Mouse (Mus musculus) CH12.LX (cell line): Measurements from ENCODE around the gene Triml2. TPM values are rescaled to one million over a fixed set of nuclear protein-coding genes. Genes with fewer than 3 reads are reported as not detected.

ENCODE experiments used
- DNase-seq: peaks from one replicate; pipeline ENCODE4 v3.0.0-alpha.2; 2013; ENCODE audit errors: extremely low read depth
- H3K27ac ChIP-seq: 2 replicates; pipeline ENCODE4 v1.5.1; 2012; ENCODE audit warnings: low read depth, mild to moderate bottlenecking, control low read depth, moderate library complexity; ENCODE audit not compliant: insufficient read depth
- H3K27me3 ChIP-seq: replicated peaks from 2 replicates; pipeline ENCODE3; 2012; ENCODE audit warnings: inconsistent platforms
- H3K36me3 ChIP-seq, 2 experiments: replicated peaks in 1 of 2; 2 replicates each; pipeline versions ENCODE3 to v1.6.1; 2012; ENCODE audit warnings: inconsistent platforms in 1 of 2, low read length in 1 of 2, mild to moderate bottlenecking in 1 of 2, mixed read lengths in 1 of 2, moderate library complexity in 1 of 2; ENCODE audit not compliant: control insufficient read depth in 1 of 2, insufficient read depth in 1 of 2
- H3K4me1 ChIP-seq, 2 experiments: 2 replicates each; pipeline ENCODE4 v1.6.1; 2012; ENCODE audit warnings: inconsistent platforms in 1 of 2, moderate library complexity in 1 of 2; ENCODE audit not compliant: insufficient read depth in 2 of 2, control insufficient read depth in 1 of 2
- H3K4me2 ChIP-seq: 2 replicates; pipeline ENCODE4 v1.6.1; 2012; ENCODE audit warnings: low read depth, mild to moderate bottlenecking, control low read depth; ENCODE audit not compliant: poor library complexity, insufficient read depth, severe bottlenecking
- H3K4me3 ChIP-seq, 3 experiments: fragments of 150-350 bp in 1 of 3; sonication (generic) in 1 of 3; replicated peaks in 1 of 3; 2 replicates each; pipeline versions ENCODE3 to v1.5.1; 2011 to 2012; ENCODE audit warnings: low read depth in 2 of 3, low read length in 2 of 3, mild to moderate bottlenecking in 2 of 3, moderate library complexity in 2 of 3, control low read depth in 1 of 3, improper control_type of control experiment in 1 of 3, inconsistent platforms in 1 of 3, mixed read lengths in 1 of 3; ENCODE audit not compliant: poor library complexity in 1 of 3
- H3K79me2 ChIP-seq: replicated peaks from 2 replicates; pipeline ENCODE4 v1.6.1; 2012; ENCODE audit warnings: mild to moderate bottlenecking, moderate library complexity; ENCODE audit not compliant: control insufficient read depth, poor library complexity, insufficient read depth, severe bottlenecking; ENCODE audit errors: extremely low read depth
- H3K9ac ChIP-seq: 2 replicates; pipeline ENCODE4 v1.6.1; 2012; ENCODE audit warnings: low read depth, mild to moderate bottlenecking, control low read depth, moderate library complexity; ENCODE audit not compliant: insufficient read depth
- H3K9me3 ChIP-seq: replicated peaks from 2 replicates; pipeline ENCODE3; 2012; ENCODE audit warnings: low read length, inconsistent platforms, mixed read lengths
- BHLHE40 ChIP-seq: IDR thresholded peaks from 2 replicates; pipeline ENCODE4 v1.6.1; 2011; ENCODE audit warnings: mild to moderate bottlenecking, low read depth, low read length, improper control_type of control experiment
- CHD1 ChIP-seq: IDR thresholded peaks from 2 replicates; pipeline ENCODE4 v1.6.1; 2012; ENCODE audit warnings: low read depth, low read length, improper control_type of control experiment, inconsistent platforms
- E2F4 ChIP-seq: IDR thresholded peaks from 2 replicates; pipeline ENCODE4 v1.6.1; 2011; ENCODE audit warnings: low read depth, low read length, improper control_type of control experiment; ENCODE audit not compliant: insufficient replicate concordance
- ELF1 ChIP-seq: IDR thresholded peaks from 2 replicates; pipeline ENCODE4 v1.6.1; 2014; ENCODE audit warnings: low read depth, mild to moderate bottlenecking, inconsistent platforms, low read length, improper control_type of control experiment
- GABPA ChIP-seq: IDR thresholded peaks from 2 replicates; pipeline ENCODE4 v1.6.1; 2012; ENCODE audit warnings: low read depth, low read length, improper control_type of control experiment, inconsistent platforms; ENCODE audit not compliant: insufficient replicate concordance
- HCFC1 ChIP-seq: IDR thresholded peaks from 2 replicates; pipeline ENCODE4 v1.6.1; 2012; ENCODE audit warnings: low read depth, mild to moderate bottlenecking, inconsistent platforms, low read length, improper control_type of control experiment
- JUN ChIP-seq: IDR thresholded peaks from 2 replicates; pipeline ENCODE4 v1.6.1; 2011; ENCODE audit warnings: low read depth, mild to moderate bottlenecking, low read length, improper control_type of control experiment, moderate library complexity; ENCODE audit not compliant: insufficient read depth
- KAT2A ChIP-seq: IDR thresholded peaks from 2 replicates; pipeline ENCODE4 v1.6.1; 2012; ENCODE audit warnings: low read length, improper control_type of control experiment, inconsistent platforms; ENCODE audit not compliant: insufficient replicate concordance
- MAFK ChIP-seq: IDR thresholded peaks from 2 replicates; pipeline ENCODE4 v1.6.1; 2011; ENCODE audit warnings: low read length, improper control_type of control experiment; ENCODE audit not compliant: insufficient replicate concordance
- MAX ChIP-seq: IDR thresholded peaks from 2 replicates; pipeline ENCODE4 v1.6.1; 2011; ENCODE audit warnings: low read length, improper control_type of control experiment
- MAZ ChIP-seq: IDR thresholded peaks from 2 replicates; pipeline ENCODE4 v1.6.1; 2012; ENCODE audit warnings: low read depth, mild to moderate bottlenecking, inconsistent platforms, low read length, improper control_type of control experiment, moderate library complexity
- NELFE ChIP-seq: IDR thresholded peaks from 2 replicates; pipeline ENCODE4 v1.6.1; 2011; ENCODE audit warnings: low read depth, low read length, improper control_type of control experiment
- PAX5 ChIP-seq: IDR thresholded peaks from 2 replicates; pipeline ENCODE4 v1.6.1; 2012; ENCODE audit warnings: low read length, inconsistent platforms, mixed read lengths
- POLR2AphosphoS2 ChIP-seq: IDR thresholded peaks from 2 replicates; pipeline ENCODE4 v1.6.1; 2011; ENCODE audit warnings: low read depth, low read length, improper control_type of control experiment
- SIN3A ChIP-seq: IDR thresholded peaks from 2 replicates; pipeline ENCODE4 v1.6.1; 2012; ENCODE audit warnings: low read length, improper control_type of control experiment, inconsistent platforms
- TCF12 ChIP-seq: IDR thresholded peaks from 2 replicates; pipeline ENCODE4 v1.6.1; 2014; ENCODE audit warnings: low read depth, mild to moderate bottlenecking, inconsistent platforms, low read length, improper control_type of control experiment
- UBTF ChIP-seq: IDR thresholded peaks from 2 replicates; pipeline ENCODE4 v1.6.1; 2012; ENCODE audit warnings: low read depth, mild to moderate bottlenecking, inconsistent platforms, low read length, improper control_type of control experiment, moderate library complexity
- USF1 ChIP-seq: IDR thresholded peaks from 2 replicates; pipeline ENCODE4 v1.6.1; 2014; ENCODE audit warnings: low read depth, mild to moderate bottlenecking, inconsistent platforms, low read length, improper control_type of control experiment
- USF2 ChIP-seq: conservative IDR thresholded peaks from 2 replicates; pipeline ENCODE4 v1.6.1; 2011; ENCODE audit warnings: low read depth, low read length, improper control_type of control experiment
- ZC3H11A ChIP-seq: IDR thresholded peaks from 2 replicates; pipeline ENCODE4 v1.6.1; 2012; ENCODE audit warnings: low read depth, mild to moderate bottlenecking, inconsistent platforms, low read length, improper control_type of control experiment
- ZKSCAN1 ChIP-seq: IDR thresholded peaks from 2 replicates; pipeline ENCODE4 v1.6.1; 2012; ENCODE audit warnings: low read depth, inconsistent platforms, low read length, improper control_type of control experiment, borderline replicate concordance
- ZNF384 ChIP-seq: IDR thresholded peaks from 2 replicates; pipeline ENCODE4 v1.6.1; 2012; ENCODE audit warnings: low read depth, low read length, improper control_type of control experiment, inconsistent platforms
- dilution Hi-C: fragments of 300-500 bp; cut with MboI; formaldehyde crosslinking; loops from 2 replicates; pipeline ENCODE4 v1.14.3; 2020; ENCODE audit warnings: low sequenced_read_pairs; ENCODE audit not compliant: extremely low pct_unique_long_range_greater_than_20kb, extremely low pct_ligation_motif_present
- in situ Hi-C: fragments of 300-500 bp; cut with MboI; formaldehyde crosslinking; loops from 3 replicates; pipeline ENCODE4 v1.14.3; 2019; ENCODE audit warnings: low sequenced_read_pairs, low pct_ligation_motif_present, low pct_unique_long_range_greater_than_20kb, mixed read lengths
- polyA plus RNA-seq: library from polyadenylated mRNA; unstranded; fragments of >175 nt; gene quantifications from 2 replicates; pipeline ENCODE4 v1.2.1, GENCODE M21; 2012; ENCODE audit warnings: low read depth; ENCODE audit not compliant: insufficient read length
- total RNA-seq, 2 experiments: library from RNA; depleted of rRNA; stranded (reverse); fragments of 300-350 nt in 1 of 2; fragments of >200 nt in 1 of 2; gene quantifications; 2 replicates each; pipeline ENCODE4 v1.2.3; 2012 to 2014

Gene Triml2
- total and polyA plus RNA-seq, 3 experiments: not detected

DNA sequence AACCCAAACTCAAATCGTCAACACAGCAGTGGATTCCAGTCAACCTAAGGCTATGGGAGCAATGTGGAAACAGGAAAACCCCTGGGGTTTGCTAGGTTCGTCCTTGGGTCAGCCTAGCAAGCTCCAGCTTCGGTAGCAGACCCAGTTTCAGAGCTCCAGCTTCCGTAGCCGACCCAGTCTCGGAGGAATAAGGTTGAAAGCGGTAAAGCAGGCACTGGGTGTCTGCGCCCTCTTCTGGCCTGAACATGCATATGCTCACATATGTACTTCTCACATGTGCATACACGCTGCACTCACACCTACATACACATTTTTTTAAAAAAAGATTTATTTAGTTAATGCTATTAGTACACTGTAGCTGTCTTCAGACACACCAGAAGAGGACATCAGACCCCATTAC is 31.0 kb upstream of the Triml2 start:
- TF ChIP-seq JUN: no peak
- no peak for TF ChIP-seq CHD1
- no peak for TF ChIP-seq ELF1
- no peak for TF ChIP-seq PAX5
- no peak for TF ChIP-seq NELFE
- no peak for TF ChIP-seq GABPA
- TF ChIP-seq E2F4: no peak
- H3K9ac ChIP-seq: no peak overlapping the region
- in situ Hi-C loops: no loop called here
- DNase-seq: no peak
- no peak overlapping the region for H3K4me3 ChIP-seq
- H3K27ac ChIP-seq: no peak overlapping the region
- H3K36me3 ChIP-seq: no peaks in the 10 kb centered on the region
- H3K79me2 ChIP-seq: no peaks in the 10 kb centered on the region
- H3K4me1 ChIP-seq: no peaks in the 10 kb centered on the region
- H3K4me2 ChIP-seq: no peak overlapping the region
- dilution Hi-C loops: no loop called here
- peaks cover 22% of the 10 kb centered on the region for H3K9me3 ChIP-seq
- H3K27me3 ChIP-seq: no peaks in the 10 kb centered on the region

DNA sequence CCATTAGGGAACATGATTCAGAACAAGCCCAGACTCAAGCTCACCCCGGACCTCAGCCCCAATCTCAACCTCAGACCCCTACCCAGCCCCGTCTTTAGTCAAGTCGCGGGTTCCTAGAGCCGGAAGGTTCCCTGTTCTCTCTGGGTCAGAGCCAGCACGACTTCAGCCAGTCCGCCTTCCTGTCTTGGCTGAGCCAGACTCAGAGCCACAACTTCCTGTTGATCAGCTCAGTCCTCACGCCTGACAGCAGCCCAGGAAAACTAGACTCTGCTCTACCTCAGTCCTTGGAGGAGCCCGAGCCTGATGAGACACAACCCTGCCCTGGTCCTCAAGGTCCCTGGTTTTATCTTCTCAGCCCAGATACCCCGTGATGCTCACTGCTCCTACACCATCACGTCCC is 17.1 kb upstream of the Triml2 start:
- TF ChIP-seq GABPA (no peak), ZKSCAN1 (no peak), MAZ (no peak), TCF12 (no peak), SIN3A (no peak), UBTF (no peak), BHLHE40 (no peak), MAX (no peak), KAT2A (no peak), JUN (no peak), ZC3H11A (no peak), MAFK (no peak), CHD1 (no peak), USF1 (no peak), NELFE (no peak), POLR2AphosphoS2 (no peak), USF2 (no peak), ZNF384 (no peak), PAX5 (no peak), HCFC1 (no peak)
- TF ChIP-seq, all 38 proteins: peak for 0
- dilution Hi-C loops: no loop called here
- no peaks in the 10 kb centered on the region for H3K27me3 ChIP-seq
- H3K36me3 ChIP-seq: no peaks in the 10 kb centered on the region
- no peak overlapping the region for H3K27ac ChIP-seq
- H3K79me2 ChIP-seq: no peaks in the 10 kb centered on the region
- peaks cover 72% of the 10 kb centered on the region for H3K9me3 ChIP-seq
- no peaks in the 10 kb centered on the region for H3K4me1 ChIP-seq
- H3K9ac ChIP-seq: no peak overlapping the region
- DNase-seq: no peak
- in situ Hi-C loops: no loop called here
- H3K4me2 ChIP-seq: no peak overlapping the region
- H3K4me3 ChIP-seq: no peak overlapping the region
